Mouse (Mus musculus): ENCODE measurements at regions not wholly inside any gene's neighbourhood (a gene's known extent, or its start where the extent isn't known, plus 50 kb on each side); places are given as distances from the start of the nearest gene placed in this dataset.

DNA sequence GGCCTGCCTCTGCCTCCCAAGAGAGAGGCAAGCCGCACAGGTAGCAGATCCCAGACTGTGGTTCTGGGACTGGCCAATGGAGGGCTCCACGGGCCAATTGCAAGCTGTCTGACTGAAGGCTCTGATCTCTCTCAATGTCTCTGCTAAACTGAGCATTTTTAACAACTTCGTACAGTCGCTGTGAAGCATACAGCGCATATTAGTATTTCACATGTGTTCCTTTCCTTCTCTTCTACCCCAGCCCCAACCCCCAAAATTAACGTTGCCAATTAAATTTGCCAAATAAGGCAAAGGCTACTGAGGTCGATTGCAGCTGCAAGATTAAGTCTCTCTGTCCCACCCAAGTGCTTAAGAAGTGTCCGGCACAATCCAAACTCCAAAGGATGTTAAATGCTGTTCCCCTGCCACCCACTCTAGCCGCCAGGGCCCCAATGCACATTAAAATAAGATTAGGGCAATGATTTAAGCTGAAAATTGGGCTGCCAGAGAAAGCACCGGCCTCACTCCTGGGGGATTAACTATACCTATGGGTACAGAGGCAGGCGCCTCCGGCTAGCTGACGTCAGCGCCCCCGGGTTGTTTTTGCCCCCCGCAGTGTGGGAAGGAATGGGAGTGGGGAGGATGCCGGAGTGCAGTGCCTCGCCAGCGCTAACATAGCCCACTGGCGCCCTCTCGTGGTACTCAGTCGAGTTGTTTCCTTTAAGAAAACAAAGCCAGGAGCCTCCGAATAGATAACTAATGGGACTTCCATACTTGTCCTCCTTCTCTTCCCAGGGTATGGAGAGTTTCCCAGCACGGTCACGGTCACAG is 81.3 kb downstream of the Gm21962 start:
- Histone ChIP-seq H3K27ac (ENCODE audit: insufficient read depth, low read length) (no peak overlapping the region), H3K4me3 (ENCODE audit: low read depth, low read length) (peak overlapping the region; percentile 45), H3K9me3 (replicated peaks; ENCODE audit: control insufficient read depth, insufficient read depth, low read length, poor library complexity, severe bottlenecking) (no peaks in the 10 kb centered on the region), H3K4me1 (ENCODE audit: control insufficient read depth, insufficient read depth, low read length) (no peaks in the 10 kb centered on the region), H3K9ac (ENCODE audit: low read depth, poor library complexity, severe bottlenecking) (no peak overlapping the region), H3K27me3 (ENCODE audit: control insufficient read depth, insufficient read depth, low read length, poor library complexity, severe bottlenecking) (no peaks in the 10 kb centered on the region), H3K36me3 (ENCODE audit: control insufficient read depth, insufficient read depth, low read length, poor library complexity, severe bottlenecking) (no peaks in the 10 kb centered on the region)
- TF ChIP-seq EP300 (IDR thresholded peaks at IDR 0.05; ENCODE audit: insufficient read depth, low read depth, low read length) (0 out of 2 replicates have a peak, but pooled peaks have one; percentile 13), CTCF (IDR thresholded peaks at IDR 0.05; ENCODE audit: low read depth, low read length) (peak; percentile 80), POLR2A (IDR thresholded peaks at IDR 0.05; ENCODE audit: insufficient read depth, low read length) (no peak)

DNA sequence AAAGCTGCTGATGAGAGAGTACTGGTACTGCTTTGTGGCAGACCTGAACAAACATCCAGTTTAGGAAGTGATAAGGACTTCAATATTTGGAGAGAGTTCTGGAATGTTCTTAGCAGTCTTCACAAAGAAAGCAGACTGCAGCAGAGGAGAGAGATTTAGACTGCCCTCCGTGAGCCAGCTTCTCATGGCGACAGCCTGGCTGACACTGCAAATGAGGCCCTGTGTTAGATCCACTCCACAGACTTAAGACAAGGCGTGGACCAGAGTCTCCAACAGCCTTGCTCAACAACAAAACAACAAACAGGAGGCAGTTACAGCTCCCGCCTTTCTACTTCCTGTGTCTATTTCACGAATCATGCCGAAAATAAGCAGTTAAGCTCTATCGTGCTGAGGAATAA is 81.9 kb downstream of the Gm21962 start:
- Histone ChIP-seq H3K4me3 (ENCODE audit: low read depth, low read length) (no peak overlapping the region), H3K9ac (ENCODE audit: low read depth, poor library complexity, severe bottlenecking) (no peak overlapping the region), H3K27me3 (ENCODE audit: control insufficient read depth, insufficient read depth, low read length, poor library complexity, severe bottlenecking) (no peaks in the 10 kb centered on the region), H3K4me1 (ENCODE audit: control insufficient read depth, insufficient read depth, low read length) (no peaks in the 10 kb centered on the region), H3K9me3 (replicated peaks; ENCODE audit: control insufficient read depth, insufficient read depth, low read length, poor library complexity, severe bottlenecking) (no peaks in the 10 kb centered on the region), H3K27ac (ENCODE audit: insufficient read depth, low read length) (no peak overlapping the region), H3K36me3 (ENCODE audit: control insufficient read depth, insufficient read depth, low read length, poor library complexity, severe bottlenecking) (no peaks in the 10 kb centered on the region)
- no peak for TF ChIP-seq CTCF (IDR thresholded peaks at IDR 0.05; ENCODE audit: low read depth, low read length)
- TF ChIP-seq POLR2A (IDR thresholded peaks at IDR 0.05; ENCODE audit: insufficient read depth, low read length) = no peak
- TF ChIP-seq EP300 (IDR thresholded peaks at IDR 0.05; ENCODE audit: insufficient read depth, low read depth, low read length) = no peak

DNA sequence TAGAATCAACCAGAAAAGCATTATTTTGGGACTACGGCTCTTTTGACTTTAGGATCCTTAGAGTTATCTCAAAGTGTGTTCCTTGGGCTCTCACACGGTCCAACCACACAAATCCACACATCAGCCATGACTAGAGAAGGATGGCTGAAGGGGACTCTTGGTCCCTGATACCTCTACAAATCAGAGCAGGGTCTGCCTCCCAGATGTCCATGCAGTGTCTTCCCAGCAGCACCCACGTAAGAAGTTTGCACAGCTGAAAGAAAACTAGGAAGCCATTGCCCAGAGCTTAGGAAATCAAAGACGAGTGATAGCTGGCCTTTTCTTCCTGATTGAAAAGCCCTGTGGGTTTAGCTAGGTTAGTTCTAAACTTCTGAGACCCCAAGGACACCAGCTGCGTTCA is 84.1 kb downstream of the Gm21962 start:
- no peak for TF ChIP-seq CTCF (IDR thresholded peaks at IDR 0.05; ENCODE audit: low read depth, low read length)
- no peak for TF ChIP-seq EP300 (IDR thresholded peaks at IDR 0.05; ENCODE audit: insufficient read depth, low read depth, low read length)
- no peak for TF ChIP-seq POLR2A (IDR thresholded peaks at IDR 0.05; ENCODE audit: insufficient read depth, low read length)
- H3K4me1 ChIP-seq (ENCODE audit: control insufficient read depth, insufficient read depth, low read length) = no peaks in the 10 kb centered on the region
- H3K27me3 ChIP-seq (ENCODE audit: control insufficient read depth, insufficient read depth, low read length, poor library complexity, severe bottlenecking) = no peaks in the 10 kb centered on the region
- H3K9me3 ChIP-seq (replicated peaks; ENCODE audit: control insufficient read depth, insufficient read depth, low read length, poor library complexity, severe bottlenecking) = no peaks in the 10 kb centered on the region
- no peak overlapping the region for H3K9ac ChIP-seq (ENCODE audit: low read depth, poor library complexity, severe bottlenecking)
- no peak overlapping the region for H3K27ac ChIP-seq (ENCODE audit: insufficient read depth, low read length)
- H3K4me3 ChIP-seq (ENCODE audit: low read depth, low read length) = no peak overlapping the region
- H3K36me3 ChIP-seq (ENCODE audit: control insufficient read depth, insufficient read depth, low read length, poor library complexity, severe bottlenecking) = no peaks in the 10 kb centered on the region

- Histone ChIP-seq H3K9ac (ENCODE audit: low read depth, poor library complexity, severe bottlenecking) (no peak overlapping the region), H3K36me3 (ENCODE audit: control insufficient read depth, insufficient read depth, low read length, poor library complexity, severe bottlenecking) (no peaks in the 10 kb centered on the region), H3K4me1 (ENCODE audit: control insufficient read depth, insufficient read depth, low read length) (no peaks in the 10 kb centered on the region), H3K27me3 (ENCODE audit: control insufficient read depth, insufficient read depth, low read length, poor library complexity, severe bottlenecking) (no peaks in the 10 kb centered on the region), H3K9me3 (replicated peaks; ENCODE audit: control insufficient read depth, insufficient read depth, low read length, poor library complexity, severe bottlenecking) (no peaks in the 10 kb centered on the region), H3K27ac (ENCODE audit: insufficient read depth, low read length) (no peak overlapping the region), H3K4me3 (ENCODE audit: low read depth, low read length) (no peak overlapping the region)
- TF ChIP-seq EP300 (IDR thresholded peaks at IDR 0.05; ENCODE audit: insufficient read depth, low read depth, low read length) = no peak
- no peak for TF ChIP-seq CTCF (IDR thresholded peaks at IDR 0.05; ENCODE audit: low read depth, low read length)
- no peak for TF ChIP-seq POLR2A (IDR thresholded peaks at IDR 0.05; ENCODE audit: insufficient read depth, low read length)
Measured at GRCm38 (mm10) chr3:137762213-137762884, 91.0 kb downstream of the Gm21962 start.

GRCm38 (mm10) chr3:137763406-137763805 is 92.1 kb downstream of the Gm21962 start:
- H3K9ac ChIP-seq (ENCODE audit: low read depth, poor library complexity, severe bottlenecking) = no peak overlapping the region
- no peak for TF ChIP-seq CTCF (IDR thresholded peaks at IDR 0.05; ENCODE audit: low read depth, low read length)
- TF ChIP-seq POLR2A (IDR thresholded peaks at IDR 0.05; ENCODE audit: insufficient read depth, low read length) = no peak
- no peak for TF ChIP-seq EP300 (IDR thresholded peaks at IDR 0.05; ENCODE audit: insufficient read depth, low read depth, low read length)

DNA sequence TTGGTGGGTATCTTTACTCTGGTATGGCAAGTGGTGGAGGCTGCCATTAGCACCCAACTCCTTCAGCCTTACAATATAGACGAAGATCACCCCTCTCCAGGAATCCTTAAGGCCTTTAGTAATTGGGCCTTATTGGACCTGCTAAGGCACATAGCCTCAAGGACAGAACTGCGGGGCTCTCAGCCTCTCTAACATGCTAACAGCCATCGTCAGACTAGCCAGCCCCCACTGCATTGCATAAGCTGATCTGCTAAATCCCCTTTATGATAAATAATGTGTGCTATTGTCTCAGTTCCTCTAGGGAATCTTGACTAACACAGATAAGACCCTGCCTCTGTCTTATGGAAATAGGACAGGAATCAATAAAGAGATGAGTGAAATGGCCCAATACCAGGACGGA is 95.7 kb upstream of the H2afz start:
- Histone ChIP-seq H3K36me3 (ENCODE audit: control insufficient read depth, insufficient read depth, low read length, poor library complexity, severe bottlenecking) (no peaks in the 10 kb centered on the region), H3K9me3 (replicated peaks; ENCODE audit: control insufficient read depth, insufficient read depth, low read length, poor library complexity, severe bottlenecking) (no peaks in the 10 kb centered on the region; the same call in 1 of the 2 replicates), H3K9ac (ENCODE audit: low read depth, poor library complexity, severe bottlenecking) (no peak overlapping the region), H3K4me1 (ENCODE audit: control insufficient read depth, insufficient read depth, low read length) (no peaks in the 10 kb centered on the region), H3K27me3 (ENCODE audit: control insufficient read depth, insufficient read depth, low read length, poor library complexity, severe bottlenecking) (no peaks in the 10 kb centered on the region), H3K4me3 (ENCODE audit: low read depth, low read length) (no peak overlapping the region), H3K27ac (ENCODE audit: insufficient read depth, low read length) (no peak overlapping the region)
- TF ChIP-seq POLR2A (IDR thresholded peaks at IDR 0.05; ENCODE audit: insufficient read depth, low read length) (no peak), EP300 (IDR thresholded peaks at IDR 0.05; ENCODE audit: insufficient read depth, low read depth, low read length) (no peak), CTCF (IDR thresholded peaks at IDR 0.05; ENCODE audit: low read depth, low read length) (no peak)

More at GRCm38 (mm10) chr3:137763406-137763805, 92.1 kb downstream of the Gm21962 start:
- H3K27me3 ChIP-seq (ENCODE audit: control insufficient read depth, insufficient read depth, low read length, poor library complexity, severe bottlenecking) = no peaks in the 10 kb centered on the region
- no peak overlapping the region for H3K4me3 ChIP-seq (ENCODE audit: low read depth, low read length)
- H3K4me1 ChIP-seq (ENCODE audit: control insufficient read depth, insufficient read depth, low read length) = no peaks in the 10 kb centered on the region
- H3K27ac ChIP-seq (ENCODE audit: insufficient read depth, low read length) = no peak overlapping the region
- H3K36me3 ChIP-seq (ENCODE audit: control insufficient read depth, insufficient read depth, low read length, poor library complexity, severe bottlenecking) = no peaks in the 10 kb centered on the region
- H3K9me3 ChIP-seq (replicated peaks; ENCODE audit: control insufficient read depth, insufficient read depth, low read length, poor library complexity, severe bottlenecking) = no peaks in the 10 kb centered on the region

Data from ES-Bruce4 (cell line).